Mouse (Mus musculus) myocyte (in vitro differentiated cells): Measurements from ENCODE around the gene 9930111J21Rik1.
"Not testable (repeated sequence)": the region's sequence is repeated elsewhere in the genome, so short reads cannot be mapped to it uniquely, and the experiment has no call there.

Experiments
- MAX ChIP-seq: IDR thresholded peaks from one replicate; pipeline ENCODE4 v1.6.1; 2011; ENCODE audit warnings: low read depth, mild to moderate bottlenecking, control low read depth
- POLR2A ChIP-seq: IDR thresholded peaks from one replicate; pipeline ENCODE4 v1.6.1; 2011; ENCODE audit warnings: low read depth, mild to moderate bottlenecking, control low read depth, moderate library complexity; ENCODE audit not compliant: insufficient read length
- POLR2AphosphoS2 ChIP-seq: IDR thresholded peaks from one replicate; pipeline ENCODE4 v1.6.1; 2011; ENCODE audit warnings: low read depth, control low read depth; ENCODE audit not compliant: insufficient read length
- SRF ChIP-seq: IDR thresholded peaks from one replicate; pipeline ENCODE4 v1.6.1; 2011; ENCODE audit warnings: low read depth; ENCODE audit not compliant: control insufficient read depth, insufficient read length
- TCF3 ChIP-seq: IDR thresholded peaks from one replicate; pipeline ENCODE4 v1.6.1; 2011; ENCODE audit warnings: low read depth, control low read depth; ENCODE audit not compliant: insufficient read length
- USF1 ChIP-seq: IDR thresholded peaks from one replicate; pipeline ENCODE4 v1.6.1; 2011; ENCODE audit warnings: low read depth, mild to moderate bottlenecking, control low read depth, moderate library complexity

GRCm38 (mm10) chr11:48978240-48978939, 808 bp downstream of the 9930111J21Rik1 start, which contains the start of gene Olfr56:
- not testable (repeated sequence) for TF ChIP-seq TCF3, POLR2A, USF1, SRF, POLR2AphosphoS2, MAX
